Mouse (Mus musculus) megakaryocyte, embryonic 14.5 days (primary cell): ENCODE results near the gene Unc79. TPM values are rescaled to one million over a fixed set of nuclear protein-coding genes. Genes with fewer than 3 reads are reported as not detected.
A peak's percentile ranks its signal among the peaks of the same experiment; 100 is the strongest.

ENCODE experiments used
- H3K27me3 ChIP-seq: replicated peaks from 2 replicates; pipeline ENCODE3; 2012; ENCODE audit warnings: inconsistent platforms
- H3K36me3 ChIP-seq: replicated peaks from 2 replicates; pipeline ENCODE3; 2012; ENCODE audit warnings: low read length, inconsistent platforms, mixed read lengths
- H3K4me1 ChIP-seq: 2 replicates; pipeline ENCODE4 v1.6.1; 2012; ENCODE audit warnings: inconsistent platforms
- H3K4me3 ChIP-seq: replicated peaks from 2 replicates; pipeline ENCODE3; 2012; ENCODE audit warnings: moderate library complexity, mild to moderate bottlenecking, inconsistent platforms
- H3K9me3 ChIP-seq: 2 replicates; pipeline ENCODE4 v1.6.1; 2012; ENCODE audit warnings: inconsistent platforms
- FLI1 ChIP-seq: IDR thresholded peaks from 2 replicates; pipeline ENCODE4 v1.6.1; 2012; ENCODE audit warnings: low read length, inconsistent platforms, mixed read lengths
- GATA1 ChIP-seq: IDR thresholded peaks from 3 replicates; pipeline ENCODE4 v1.6.1; 2012; ENCODE audit warnings: mixed read lengths, low read length, inconsistent platforms, borderline replicate concordance
- polyA plus RNA-seq: library from polyadenylated mRNA; stranded (reverse); fragments of >175 nt; gene quantifications from 2 replicates; pipeline ENCODE4 v1.2.3, GENCODE M21; 2012; ENCODE audit warnings: low replicate concordance; ENCODE audit not compliant: insufficient read depth

Gene Unc79
- polyA plus RNA-seq, 1 experiment, result 0.06 TPM

DNA sequence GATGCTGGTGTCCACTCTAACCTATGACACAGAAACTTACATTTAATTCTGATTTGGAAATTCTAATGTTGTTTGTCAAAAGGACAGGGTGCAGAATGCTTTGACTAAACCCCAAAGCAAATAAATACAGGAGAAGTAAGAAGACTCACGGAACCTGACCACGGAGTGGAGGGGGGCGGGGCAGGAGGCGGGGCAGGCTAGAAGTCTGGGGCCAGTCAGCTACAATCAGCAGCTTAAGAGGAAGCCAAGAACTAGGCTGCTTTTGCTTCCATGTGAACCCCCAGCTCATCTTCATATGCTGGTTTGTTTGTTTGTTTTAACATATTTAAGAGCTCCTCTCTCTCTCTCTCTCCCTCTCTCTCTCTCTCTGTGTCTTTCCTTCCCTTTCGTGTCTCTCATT, 154.9 kb downstream of the Unc79 start:
- H3K27me3 ChIP-seq, result no peaks in the 10 kb centered on the region
- H3K4me3 ChIP-seq, result peak overlapping the region; percentile 50
- TF ChIP-seq FLI1, result no peak
- TF ChIP-seq GATA1, result no peak
- 0 out of 2 replicates have a peak, but pooled peaks cover 5% of the 10 kb centered on the region for H3K4me1 ChIP-seq
- H3K36me3 ChIP-seq, result no peaks in the 10 kb centered on the region
- no peaks in the 10 kb centered on the region for H3K9me3 ChIP-seq

DNA sequence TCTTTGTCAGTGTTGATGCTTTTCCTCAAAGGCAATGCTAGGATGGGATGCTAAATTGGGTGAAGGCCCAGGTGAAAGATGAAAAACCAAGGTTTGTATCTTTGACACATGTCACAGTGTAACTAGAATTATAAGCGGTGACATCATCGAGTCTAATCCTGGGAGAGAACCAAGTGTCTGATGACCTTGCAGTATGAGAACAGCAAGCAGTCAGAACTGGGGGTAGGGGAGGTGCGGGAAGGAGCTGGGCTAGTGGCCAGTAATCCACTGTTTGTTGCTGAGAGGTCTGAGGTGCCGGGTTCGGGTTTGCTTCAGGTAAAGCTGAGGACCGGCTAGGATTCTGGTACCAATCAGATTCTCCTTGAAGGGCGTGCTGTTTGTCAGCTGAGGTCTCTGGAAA, 160.6 kb downstream of the Unc79 start:
- no peak overlapping the region for H3K4me3 ChIP-seq
- no peaks in the 10 kb centered on the region for H3K9me3 ChIP-seq
- no peak for TF ChIP-seq FLI1
- no peak for TF ChIP-seq GATA1
- no peaks in the 10 kb centered on the region for H3K4me1 ChIP-seq
- no peaks in the 10 kb centered on the region for H3K27me3 ChIP-seq
- H3K36me3 ChIP-seq, result no peaks in the 10 kb centered on the region

DNA sequence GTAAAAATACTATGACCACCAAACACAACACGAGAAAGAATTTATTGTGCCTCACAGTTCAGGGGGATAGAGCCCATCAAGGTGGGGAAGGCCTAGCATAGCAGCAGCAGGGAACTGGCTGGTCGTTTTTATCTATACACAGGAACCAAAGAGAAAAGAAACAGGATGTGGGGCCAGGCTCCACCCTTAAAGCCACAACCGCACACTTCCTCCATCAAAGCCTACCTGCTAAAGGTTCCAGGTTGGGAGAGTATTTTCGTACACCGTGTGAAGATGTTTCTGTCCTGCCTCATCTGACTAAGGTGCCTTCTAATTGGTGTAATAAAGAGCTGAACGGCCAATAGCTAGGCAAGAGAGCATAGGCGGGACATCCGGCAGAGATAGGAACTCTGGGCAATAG, 168.0 kb downstream of the Unc79 start:
- Histone ChIP-seq H3K27me3 (no peaks in the 10 kb centered on the region), H3K36me3 (no peaks in the 10 kb centered on the region), H3K9me3 (no peaks in the 10 kb centered on the region), H3K4me1 (no peaks in the 10 kb centered on the region), H3K4me3 (no peak overlapping the region)
- TF ChIP-seq FLI1 (no peak), GATA1 (no peak)

DNA sequence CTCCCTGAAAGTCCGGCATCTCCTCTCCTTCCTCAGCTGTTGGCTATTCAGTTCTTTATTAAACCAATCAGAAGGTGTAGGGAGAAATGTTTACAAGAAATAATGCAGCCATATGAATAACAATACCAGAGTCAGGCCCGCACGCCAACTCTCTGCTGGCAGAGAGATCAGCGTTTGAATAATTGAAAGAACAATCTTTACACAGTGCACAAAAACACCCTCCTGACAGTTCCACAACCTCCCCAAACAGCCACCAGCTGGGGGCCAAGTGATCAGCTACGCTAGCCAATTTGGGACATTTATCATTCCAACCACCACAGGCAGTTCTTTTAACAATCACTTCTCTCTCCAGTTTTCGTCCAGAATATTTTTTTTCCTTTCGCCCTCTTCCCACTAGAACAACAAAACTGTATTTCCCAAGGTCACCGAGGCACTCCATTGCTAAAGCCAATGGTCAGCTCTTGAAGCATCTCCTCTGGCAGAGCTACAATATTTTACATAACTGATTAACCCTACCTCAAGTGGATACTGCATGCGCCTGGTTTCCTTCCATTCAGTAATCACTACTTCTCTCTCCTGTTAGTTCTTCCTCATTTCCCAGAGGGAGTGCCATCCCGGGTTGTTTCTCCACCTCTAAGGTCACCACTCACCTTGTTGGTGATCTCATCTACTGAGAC, 169.0 kb downstream of the Unc79 start:
- no peaks in the 10 kb centered on the region for H3K4me1 ChIP-seq
- no peaks in the 10 kb centered on the region for H3K9me3 ChIP-seq
- no peak overlapping the region for H3K4me3 ChIP-seq
- H3K36me3 ChIP-seq, result no peaks in the 10 kb centered on the region
- no peaks in the 10 kb centered on the region for H3K27me3 ChIP-seq
- TF ChIP-seq GATA1, result no peak
- TF ChIP-seq FLI1, result no peak

DNA sequence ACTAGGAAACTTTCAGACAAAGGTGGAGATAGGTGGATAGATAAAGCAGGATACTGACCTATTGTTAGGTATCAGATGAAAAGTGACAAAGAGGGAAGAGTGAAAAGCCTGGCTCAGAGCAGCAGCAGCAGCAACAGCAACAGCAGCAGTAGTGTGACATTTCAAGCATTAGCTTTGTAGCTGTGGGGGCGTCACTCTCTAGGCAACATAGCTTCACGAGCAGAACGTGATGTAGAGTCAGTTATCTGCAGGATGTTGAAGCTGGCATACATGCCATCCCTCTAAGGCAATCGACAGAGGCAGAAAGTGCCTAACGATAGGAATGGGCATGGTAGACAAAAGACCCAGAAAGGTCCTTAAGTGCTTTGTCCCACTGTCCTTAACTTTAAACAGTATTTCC, 173.3 kb downstream of the Unc79 start:
- Histone ChIP-seq H3K36me3 (no peaks in the 10 kb centered on the region), H3K4me1 (no peaks in the 10 kb centered on the region), H3K27me3 (no peaks in the 10 kb centered on the region), H3K4me3 (no peak overlapping the region), H3K9me3 (no peaks in the 10 kb centered on the region)
- TF ChIP-seq FLI1 (no peak), GATA1 (no peak)

DNA sequence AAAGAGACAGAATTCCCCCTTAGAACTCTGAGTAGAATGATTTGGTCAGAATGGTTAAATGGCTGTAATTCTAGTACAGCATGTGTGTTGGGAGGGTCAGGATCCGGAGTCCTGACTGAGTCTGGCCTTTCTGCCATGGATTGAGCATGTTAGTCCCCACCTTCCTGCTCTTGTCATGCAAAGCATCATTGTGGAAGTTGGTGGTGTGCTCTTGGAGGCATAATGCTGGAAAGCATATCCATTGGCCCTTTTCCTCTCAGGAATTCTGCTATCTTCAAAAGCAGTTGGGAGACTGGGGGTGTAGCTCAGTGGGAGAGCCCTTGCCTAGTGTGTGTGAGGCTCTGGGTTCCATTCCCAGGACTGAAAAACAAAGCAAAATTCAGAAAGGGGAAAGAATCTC, 175.2 kb downstream of the Unc79 start:
- Histone ChIP-seq H3K4me3 (no peak overlapping the region), H3K36me3 (no peaks in the 10 kb centered on the region), H3K4me1 (no peaks in the 10 kb centered on the region), H3K9me3 (no peaks in the 10 kb centered on the region), H3K27me3 (no peaks in the 10 kb centered on the region)
- TF ChIP-seq FLI1 (no peak), GATA1 (no peak)

DNA sequence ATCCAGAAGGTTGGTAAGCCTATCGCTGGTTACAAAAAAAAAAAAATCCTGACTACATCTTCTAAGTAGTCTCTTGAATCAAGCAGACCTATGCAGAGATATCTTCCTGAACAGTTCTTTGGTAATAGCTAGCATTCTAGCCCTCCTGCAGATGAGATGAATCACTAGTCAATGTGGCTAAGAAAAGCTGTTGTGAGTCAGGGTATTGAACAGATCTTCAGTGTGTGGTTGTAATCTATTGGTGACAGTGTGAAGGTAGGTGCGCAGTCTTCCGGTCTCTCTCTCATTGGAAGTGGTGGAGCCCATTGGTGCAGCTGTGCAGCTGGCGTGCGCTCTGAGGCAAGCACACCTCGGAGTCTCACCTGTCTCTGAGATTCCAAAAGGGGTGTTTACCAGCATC, 180.3 kb downstream of the Unc79 start:
- TF ChIP-seq GATA1 (no peak), FLI1 (no peak)
- no peaks in the 10 kb centered on the region for H3K9me3 ChIP-seq
- H3K4me1 ChIP-seq, result no peaks in the 10 kb centered on the region
- H3K36me3 ChIP-seq, result no peaks in the 10 kb centered on the region
- H3K4me3 ChIP-seq, result no peak overlapping the region
- no peaks in the 10 kb centered on the region for H3K27me3 ChIP-seq

DNA sequence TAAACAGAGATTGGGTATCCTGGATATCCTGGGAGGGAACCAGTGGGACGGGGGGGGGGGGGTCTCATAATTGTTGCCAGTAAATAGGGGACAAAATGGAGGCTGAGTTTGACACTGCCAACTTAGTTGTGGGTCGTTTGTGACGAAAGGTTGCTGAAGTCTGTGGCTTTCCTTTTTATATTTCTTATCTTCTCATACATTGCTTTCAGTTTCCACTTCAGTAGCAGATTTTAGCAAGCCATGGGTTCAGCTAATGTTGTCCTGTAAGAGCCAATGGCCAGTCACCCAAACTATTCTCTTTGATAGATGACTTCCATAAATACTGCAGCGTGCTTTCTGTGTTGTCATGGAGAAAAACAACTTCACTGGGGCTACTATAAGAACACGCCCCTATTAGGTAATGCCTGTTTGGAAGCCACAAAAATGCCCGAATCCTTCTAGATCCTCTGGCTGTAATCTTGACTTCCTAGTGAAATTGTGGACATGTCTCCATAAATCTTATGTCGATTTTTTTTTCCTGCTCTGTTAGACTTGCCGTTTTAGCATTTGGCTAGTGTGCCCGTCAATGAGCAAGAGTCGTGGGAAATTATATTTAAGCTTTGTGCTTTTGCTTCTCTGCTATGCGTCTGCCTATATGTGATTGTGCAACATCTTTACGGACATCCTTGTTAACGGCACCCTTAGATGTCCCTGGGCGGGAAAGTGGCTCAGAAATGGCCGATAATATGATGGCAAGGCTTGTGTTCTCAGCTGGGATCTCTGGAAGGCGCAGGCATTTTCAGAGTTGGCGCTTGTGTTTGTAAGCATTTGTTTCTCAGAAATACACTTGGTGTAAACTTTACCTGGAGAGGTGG, 181.0 kb downstream of the Unc79 start:
- H3K4me1 ChIP-seq, result no peaks in the 10 kb centered on the region
- H3K36me3 ChIP-seq, result no peaks in the 10 kb centered on the region
- TF ChIP-seq GATA1 (no peak), FLI1 (no peak)
- H3K27me3 ChIP-seq, result no peaks in the 10 kb centered on the region
- no peak overlapping the region for H3K4me3 ChIP-seq
- no peaks in the 10 kb centered on the region for H3K9me3 ChIP-seq

DNA sequence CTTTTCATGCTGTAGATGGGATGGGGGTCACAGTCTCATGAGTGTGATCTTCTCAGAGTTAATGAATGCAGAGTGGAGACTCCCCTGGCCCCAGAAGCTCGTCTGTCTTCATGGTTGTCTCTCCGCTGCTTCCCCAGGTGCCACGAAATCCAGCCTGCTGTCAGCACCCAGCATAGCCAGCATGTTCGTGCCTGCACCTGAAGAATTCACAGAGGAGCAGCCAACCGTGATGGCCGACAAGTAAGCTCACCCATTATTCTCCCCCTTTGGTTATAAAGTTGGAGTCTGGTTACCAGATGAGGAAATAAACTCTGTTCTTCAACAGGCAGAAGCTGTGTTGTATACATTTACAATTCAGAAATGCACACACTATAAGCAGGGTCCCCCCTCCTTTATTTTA, 182.8 kb downstream of the Unc79 start:
- H3K27me3 ChIP-seq, result no peaks in the 10 kb centered on the region
- H3K4me3 ChIP-seq, result no peak overlapping the region
- no peaks in the 10 kb centered on the region for H3K4me1 ChIP-seq
- H3K36me3 ChIP-seq, result no peaks in the 10 kb centered on the region
- H3K9me3 ChIP-seq, result no peaks in the 10 kb centered on the region
- TF ChIP-seq FLI1 (no peak), GATA1 (no peak)

DNA sequence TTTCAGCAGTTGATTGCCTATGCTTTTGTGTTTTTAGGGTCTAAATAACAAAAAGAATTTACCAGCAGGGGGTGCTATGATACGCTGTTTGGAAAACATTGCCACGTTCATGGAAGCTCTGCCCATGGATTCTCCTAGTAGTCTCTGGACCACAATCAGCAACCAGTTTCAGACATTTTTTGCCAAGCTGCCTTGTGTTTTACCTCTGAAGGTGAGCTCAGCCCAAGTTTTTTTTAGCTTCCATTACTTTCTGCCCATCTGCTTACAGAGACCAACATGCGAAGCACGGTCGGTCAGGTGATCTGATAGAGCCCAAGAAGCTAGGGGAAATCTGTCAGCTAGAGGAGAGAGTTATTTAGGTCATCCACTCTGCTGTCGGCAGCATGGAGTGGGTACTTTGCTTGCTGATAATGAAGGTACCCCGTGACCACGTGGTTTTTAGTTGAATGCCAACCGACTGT, 193.9 kb downstream of the Unc79 start:
- Histone ChIP-seq H3K36me3 (no peaks in the 10 kb centered on the region), H3K9me3 (no peaks in the 10 kb centered on the region), H3K27me3 (no peaks in the 10 kb centered on the region), H3K4me3 (peak overlapping the region; percentile 59), H3K4me1 (peaks cover 11% of the 10 kb centered on the region; the same call in 1 of the 2 replicates)
- TF ChIP-seq FLI1, result no peak
- no peak for TF ChIP-seq GATA1
